9 mouse cellular contexts compared by ENCODE assay signal in the genomic region with DNA sequence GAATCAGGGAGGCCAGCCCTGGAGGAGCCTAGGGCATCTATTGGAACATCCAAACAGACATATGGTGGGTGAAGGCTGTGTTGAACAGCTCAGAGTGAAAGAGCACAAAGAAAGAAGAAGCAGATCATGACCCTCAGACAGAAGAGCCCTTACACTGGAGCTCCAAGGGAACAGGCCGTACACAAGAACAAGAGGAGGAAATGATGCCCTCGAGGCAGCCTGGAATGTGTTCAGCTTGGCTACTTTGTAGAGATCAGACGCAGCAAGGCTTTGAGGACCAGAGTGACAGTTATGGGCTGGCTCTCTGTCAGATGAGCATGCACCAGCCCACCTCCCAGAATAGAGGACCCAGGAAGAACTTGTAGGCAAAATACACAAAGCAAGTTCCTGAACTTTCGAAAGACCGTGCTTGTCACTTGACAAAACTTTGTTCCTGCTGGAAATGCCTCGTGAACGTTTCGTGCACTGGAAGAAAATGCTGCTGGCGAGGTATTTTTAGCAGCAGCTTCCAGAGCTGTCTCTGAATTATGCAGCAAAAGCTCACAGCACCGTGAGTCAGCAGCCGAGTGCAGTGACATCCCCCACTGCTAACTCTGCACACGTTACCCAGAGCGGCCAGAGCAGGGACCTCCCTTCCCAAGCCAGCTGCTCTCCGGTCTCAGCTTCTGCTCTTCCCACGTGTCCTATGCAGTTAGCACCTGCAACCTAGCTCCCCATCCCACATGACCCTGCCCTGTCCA. TPM values are rescaled to one million over a fixed set of nuclear protein-coding genes. Genes with fewer than 3 reads are reported as not detected.
DNase-seq lines count a peak whose midpoint lies in the region; ATAC-seq and TF ChIP-seq lines count a peak whose summit lies in the region.
"Had no signal": no experiment of that assay in that cellular context is flagged by ENCODE, and none has a peak within 500 bp of the region (broad histone marks: within the 10 kb centered on the region; RNA-seq: fewer than 3 reads in every experiment).

No protein-coding gene starts in this region.

- peak overlapping the region; percentile 62; the same call in 1 of the 2 replicates for H3K27ac ChIP-seq in forebrain, postnatal 0 days (ENCODE audit: low read depth, low read length)
- H3K27ac ChIP-seq: embryonic facial prominence, embryonic 12.5 days had no signal

- peak; percentile 69 for DNase-seq in 416B (ENCODE audit: low read depth)
- DNase-seq in R1 (ENCODE audit: low read depth, low spot score), result peak; percentile 18
- DNase-seq in forebrain, postnatal 0 days, result peak; percentile 75
- DNase-seq in heart, postnatal 14 days, result peak; percentile 47 to 61
- DNase-seq in layer of hippocampus, postnatal 25 days (ENCODE audit: extremely low spot score in 1 of 2, low spot score in 1 of 2), result peak; percentile 26 to 32
- DNase-seq in telencephalon, adult 2 months (ENCODE audit: low read depth, low spot score), result peak; percentile 96
- DNase-seq in B cell, adult 2 months, result no peak

- no peak overlapping the region for H3K9ac ChIP-seq in forebrain, postnatal 0 days
- H3K9ac ChIP-seq: embryonic facial prominence, embryonic 12.5 days had no signal

- WGBS in forebrain, postnatal 0 days, result 26% methylated on average over 15 of the region's 15 CpGs

- no peaks in the 10 kb centered on the region for H3K27me3 ChIP-seq in forebrain, postnatal 0 days (ENCODE audit: insufficient read depth, low read length)
- H3K27me3 ChIP-seq: embryonic facial prominence, embryonic 12.5 days had no signal

- H3K9me3 ChIP-seq in forebrain, postnatal 0 days (ENCODE audit: low read length), result no peaks in the 10 kb centered on the region
- H3K9me3 ChIP-seq: embryonic facial prominence, embryonic 12.5 days had no signal

- no peaks in the 10 kb centered on the region for H3K36me3 ChIP-seq in forebrain, postnatal 0 days (ENCODE audit: insufficient read depth)
- H3K36me3 ChIP-seq: embryonic facial prominence, embryonic 12.5 days had no signal

- no peak overlapping the region for H3K4me2 ChIP-seq in forebrain, postnatal 0 days (ENCODE audit: low read depth)
- H3K4me2 ChIP-seq: embryonic facial prominence, embryonic 12.5 days had no signal

- intact Hi-C loops in heart, postnatal 14 days (cut with DNase I), result no loop called here

- ATAC-seq in forebrain, postnatal 0 days, result peak; percentile 91
- peak; percentile 18; the same call in 1 of the 2 replicates for ATAC-seq in megakaryocyte, adult 5-6 weeks (ENCODE audit: poor library complexity, severe bottlenecking)

- no peak for TF ChIP-seq CTCF in forebrain, postnatal 0 days (IDR thresholded peaks at IDR 0.05; ENCODE audit: low read depth)

- H3K4me3 ChIP-seq in forebrain, postnatal 0 days (ENCODE audit: low read depth, low read length), result no peak overlapping the region
- H3K4me3 ChIP-seq: embryonic facial prominence, embryonic 12.5 days had no signal

- peaks cover 15% of the 10 kb centered on the region; the same call in 1 of the 2 replicates for H3K4me1 ChIP-seq in forebrain, postnatal 0 days (ENCODE audit: insufficient read depth)

RNA-seq across cellular contexts. Expression of a gene that starts 45.9 kb away (rescaled TPM):
- total RNA-seq in forebrain, postnatal 0 days (2014; rRNA removed), result 12.2 and 14.2 TPM in 2 replicates
- polyA plus RNA-seq in forebrain, postnatal 0 days (2015; fragmentation: Nextera tagmentation; extraction: Ambion mirVana), result 3.6 and 4.0 TPM in 2 replicates
- total RNA-seq in heart, postnatal 14 days (2021), result 1 to 10 TPM in 1 of 2 experiments, under 1 TPM in 1; 0.41 to 1.0 TPM
- 10 to 100 TPM; 25.6 to 32.4 TPM for total RNA-seq in layer of hippocampus, postnatal 25 days (2021)
- 2.3 and 3.8 TPM in 2 replicates for total RNA-seq in megakaryocyte, adult 5-6 weeks (2015)
- 4.8 and 5.5 TPM in 2 replicates for total RNA-seq in megakaryocyte, adult 5-6 weeks (2017)

RNA-seq across cellular contexts. Expression of a gene that starts 46.0 kb away (rescaled TPM):
- total RNA-seq in forebrain, postnatal 0 days (2014; rRNA removed), result 0.08 and 0.24 TPM in 2 replicates
- polyA plus RNA-seq in forebrain, postnatal 0 days (2015; fragmentation: Nextera tagmentation; extraction: Ambion mirVana), result 0.10 and 0.23 TPM in 2 replicates
- total RNA-seq in heart, postnatal 14 days (2021), result not detected
- total RNA-seq in layer of hippocampus, postnatal 25 days (2021), result under 1 TPM; 0.20 to 0.66 TPM
- total RNA-seq in megakaryocyte, adult 5-6 weeks (2015), result 0.56 and 0.57 TPM in 2 replicates
- 1.2 and 1.9 TPM in 2 replicates for total RNA-seq in megakaryocyte, adult 5-6 weeks (2017)
- polyA plus RNA-seq: embryonic facial prominence, embryonic 12.5 days had no signal

RNA-seq across cellular contexts. Expression of a gene that starts 54.9 kb away (rescaled TPM):
- 75.9 and 88.9 TPM in 2 replicates for total RNA-seq in forebrain, postnatal 0 days (2014; rRNA removed)
- 18.1 and 23.7 TPM in 2 replicates for polyA plus RNA-seq in forebrain, postnatal 0 days (2015; fragmentation: Nextera tagmentation; extraction: Ambion mirVana)
- 100 to 1,000 TPM; 127 to 129 TPM for total RNA-seq in heart, postnatal 14 days (2021)
- total RNA-seq in layer of hippocampus, postnatal 25 days (2021), result 10 to 100 TPM; 84.6 to 93.3 TPM
- 16.2 and 17.6 TPM in 2 replicates for total RNA-seq in megakaryocyte, adult 5-6 weeks (2015)
- total RNA-seq in megakaryocyte, adult 5-6 weeks (2017), result 19.8 and 21.6 TPM in 2 replicates

Comparison
In these comparisons a context has a peak if more than half of its experiments do, and no peak if none do; other contexts are left out.
1. DNase-seq: peak in 416B (single experiment), R1 (single experiment), forebrain, postnatal 0 days (single experiment), heart, postnatal 14 days (2 of 2), layer of hippocampus, postnatal 25 days (2 of 2) and telencephalon, adult 2 months (single experiment); none in B cell, adult 2 months (0 of 2).